In genomic region chr2:131491196-131491595, GRCm38 (mm10) we compare ENCODE assay signal across 8 mouse cellular contexts. TPM values are rescaled to one million over a fixed set of nuclear protein-coding genes. Genes with fewer than 3 reads are reported as not detected.
A peak's percentile ranks its signal among the peaks of the same experiment; 100 is the strongest.
DNase-seq lines count a peak whose midpoint lies in the region; ATAC-seq and TF ChIP-seq lines count a peak whose summit lies in the region.

Gene Smox, plus strand, starts transcription at chr2:131491496.

- H3K27ac ChIP-seq in testis, adult 2 months (ENCODE audit: control insufficient read depth, insufficient read depth, low read depth, low read length), result peak within 1 kb of the TSS; percentile 82
- peak within 1 kb of the TSS; percentile 93 for H3K27ac ChIP-seq in forebrain, embryonic 10.5 days
- H3K27ac ChIP-seq in liver, embryonic 11.5 days (ENCODE audit: low read depth, low read length), result peak within 1 kb of the TSS; percentile 62

- 22% methylated on average over 7 of the region's 7 CpGs for WGBS in forebrain, embryonic 10.5 days
- WGBS in liver, embryonic 11.5 days, result 21% methylated on average over 7 of the region's 7 CpGs

- peak within 1 kb of the TSS; percentile 88 for H3K4me3 ChIP-seq in testis, adult 2 months (ENCODE audit: control insufficient read depth, low read depth, low read length)
- H3K4me3 ChIP-seq in forebrain, embryonic 10.5 days, result peak within 1 kb of the TSS; percentile 96
- peak within 1 kb of the TSS; percentile 87 for H3K4me3 ChIP-seq in liver, embryonic 11.5 days (ENCODE audit: low read depth, low read length)

- DNase-seq in testis, postnatal 10 days (ENCODE audit: low spot score), result no peak
- DNase-seq in forebrain, embryonic 10.5 days (ENCODE audit: extremely low spot score, low spot score), result no peak
- no peak for DNase-seq in liver, embryonic 11.5 days (ENCODE audit: low spot score)
- DNase-seq in B cell, adult 2 months, result no peak
- no peak for DNase-seq in spleen, postnatal 14 days (ENCODE audit: low spot score in 2 of 2)
- DNase-seq in lung, postnatal 25 days (ENCODE audit: low spot score), result no peak

- peaks cover 8% of the 10 kb centered on the region for H3K4me1 ChIP-seq in testis, adult 2 months (ENCODE audit: control insufficient read depth, insufficient read depth, low read length)
- H3K4me1 ChIP-seq in forebrain, embryonic 10.5 days, result peaks cover 30% of the 10 kb centered on the region
- peaks cover 25% of the 10 kb centered on the region for H3K4me1 ChIP-seq in liver, embryonic 11.5 days (replicated peaks; ENCODE audit: control insufficient read depth, insufficient read depth, low read length)

- ATAC-seq in hematopoietic stem cell, adult 5-6 weeks (replicated peaks in 1 of 2; ENCODE audit: insufficient read depth in 1 of 2, low FRiP score in 2 of 2, low TSS enrichment in 1 of 2, low read depth in 1 of 2, poor library complexity in 2 of 2, severe bottlenecking in 2 of 2), result no peak
- ATAC-seq in liver, embryonic 11.5 days (replicated peaks; ENCODE audit: low FRiP score), result no peak

- peak within 1 kb of the TSS; percentile 90 for H3K9ac ChIP-seq in liver, embryonic 11.5 days (ENCODE audit: low read depth, low read length)

- no peak for TF ChIP-seq CTCF in testis, adult 2 months (IDR thresholded peaks at IDR 0.05; ENCODE audit: control insufficient read depth, insufficient read depth, insufficient replicate concordance, low read depth, low read length)

- peak within 1 kb of the TSS; percentile 91 for H3K4me2 ChIP-seq in liver, embryonic 11.5 days

- no peaks in the 10 kb centered on the region for H3K9me3 ChIP-seq in forebrain, embryonic 10.5 days
- H3K9me3 ChIP-seq in liver, embryonic 11.5 days (ENCODE audit: control insufficient read depth, low read length), result no peaks in the 10 kb centered on the region

- TF ChIP-seq POLR2A in testis, adult 2 months (IDR thresholded peaks at IDR 0.05; ENCODE audit: control insufficient read depth, low read depth, low read length), result no peak

- no peaks in the 10 kb centered on the region for H3K36me3 ChIP-seq in testis, adult 2 months (ENCODE audit: control insufficient read depth, insufficient read depth, low read length)
- no peaks in the 10 kb centered on the region for H3K36me3 ChIP-seq in forebrain, embryonic 10.5 days (replicated peaks)
- no peaks in the 10 kb centered on the region for H3K36me3 ChIP-seq in liver, embryonic 11.5 days (ENCODE audit: control insufficient read depth, insufficient read depth, low read length)

- 0 out of 2 replicates have a peak, but pooled peaks cover 3% of the 10 kb centered on the region for H3K27me3 ChIP-seq in testis, adult 2 months (ENCODE audit: control insufficient read depth, insufficient read depth, low read length)
- H3K27me3 ChIP-seq in forebrain, embryonic 10.5 days (ENCODE audit: poor library complexity, severe bottlenecking), result peaks cover 36% of the 10 kb centered on the region
- no peaks in the 10 kb centered on the region for H3K27me3 ChIP-seq in liver, embryonic 11.5 days (replicated peaks; ENCODE audit: control insufficient read depth, insufficient read depth, low read length)

RNA-seq across cellular contexts. Expression of gene Smox, which starts in this region (rescaled TPM):
- 19.2 and 22.2 TPM in 2 replicates for polyA plus RNA-seq in testis, adult 2 months (2012; rRNA removed)
- polyA plus RNA-seq in forebrain, embryonic 10.5 days (2016; fragmentation: Nextera tagmentation; extraction: Ambion mirVana), result 31.7 TPM in 2 replicates
- 17.9 and 22.1 TPM in 2 replicates for total RNA-seq in hematopoietic stem cell, adult 5-6 weeks (2017)
- polyA plus RNA-seq in liver, embryonic 11.5 days (2014; fragmentation: Nextera tagmentation; extraction: Ambion mirVana), result 36.3 and 44.9 TPM in 2 replicates
